In the genomic region with DNA sequence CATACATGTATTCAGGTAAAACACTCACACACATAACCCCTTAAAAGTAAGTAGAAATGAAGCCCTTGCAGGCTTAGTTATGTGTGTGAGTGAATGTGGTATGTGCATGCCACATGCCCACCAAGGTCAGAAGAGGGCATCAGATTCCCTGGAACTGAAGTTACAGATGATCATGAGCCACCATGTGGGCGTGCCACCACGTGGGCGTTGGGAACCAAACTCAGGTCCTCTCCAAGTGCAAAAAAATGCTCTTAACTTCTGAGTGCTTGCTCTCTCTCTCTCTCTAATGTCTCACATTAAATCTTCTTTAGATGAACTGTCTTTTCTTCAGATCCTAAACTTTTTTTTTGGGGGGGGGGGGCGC, we compare ENCODE assay signal across 8 mouse cellular contexts. TPM values are rescaled to one million over a fixed set of nuclear protein-coding genes. Genes with fewer than 3 reads are reported as not detected.
DNase-seq lines count a peak whose midpoint lies in the region; ATAC-seq and TF ChIP-seq lines count a peak whose summit lies in the region.

A gene (minus strand): TSS at position 139 of the 364 bp plus-strand sequence.

- peaks cover 43% of the 10 kb centered on the region for H3K4me1 ChIP-seq in liver, embryonic 13.5 days (replicated peaks)

- WGBS in liver, embryonic 13.5 days (ENCODE audit: insufficient replicate concordance), result 4% methylated on average over 4 of the region's 4 CpGs

- peak; percentile 38 to 42 for DNase-seq in left cerebral cortex, adult 18-20 months (ENCODE audit: low spot score in 2 of 2)
- no peak for DNase-seq in left cerebral cortex, adult 11 months (ENCODE audit: low spot score)
- peak; percentile 29 for DNase-seq in brain, embryonic 14.5 days (ENCODE audit: low read depth)
- DNase-seq in gonadal fat pad, adult 2 months (ENCODE audit: low read depth), result no peak
- peak; percentile 44 for DNase-seq in kidney, adult 9 months
- peak; percentile 32 for DNase-seq in liver, embryonic 13.5 days
- DNase-seq in urinary bladder, adult 18-20 months (ENCODE audit: low spot score in 2 of 2), result no peak

- peak within 1 kb of the TSS; percentile 85 for H3K9ac ChIP-seq in liver, embryonic 13.5 days

- H3K27ac ChIP-seq in liver, embryonic 13.5 days, result peak within 1 kb of the TSS; percentile 85

- H3K4me3 ChIP-seq in liver, embryonic 13.5 days (replicated peaks), result peak within 1 kb of the TSS; percentile 80

- no peaks in the 10 kb centered on the region for H3K9me3 ChIP-seq in liver, embryonic 13.5 days (replicated peaks)

- no peak for ATAC-seq in liver, embryonic 13.5 days (ENCODE audit: low read depth)
- ATAC-seq in neutrophil, adult 5-6 weeks (ENCODE audit: extremely low read depth, insufficient number of reproducible peaks, low FRiP score, poor library complexity, severe bottlenecking), result no peak

- H3K36me3 ChIP-seq in liver, embryonic 13.5 days, result peaks cover 34% of the 10 kb centered on the region

- no peak for TF ChIP-seq POLR2A in brain, embryonic 14.5 days (IDR thresholded peaks at IDR 0.05; ENCODE audit: borderline replicate concordance, extremely low read depth, insufficient read depth, insufficient read length, poor library complexity, severe bottlenecking)

- no peaks in the 10 kb centered on the region for H3K27me3 ChIP-seq in liver, embryonic 13.5 days

- peak within 1 kb of the TSS; percentile 94 for H3K4me2 ChIP-seq in liver, embryonic 13.5 days

- no peak for TF ChIP-seq CTCF in brain, embryonic 14.5 days (IDR thresholded peaks at IDR 0.05; ENCODE audit: borderline replicate concordance, extremely low read depth, insufficient read depth, insufficient read length)

RNA-seq across cellular contexts. Expression of the gene that starts here (rescaled TPM):
- 10 to 100 TPM; 92.9 to 93.3 TPM for total RNA-seq in left cerebral cortex, adult 18-20 months (2021)
- 51.6 and 64.8 TPM in 2 replicates for polyA plus RNA-seq in brain, embryonic 14.5 days (2012; rRNA removed)
- 69.8 and 91.4 TPM in 2 replicates for polyA plus RNA-seq in gonadal fat pad, adult 2 months (2012; rRNA removed)
- 68.9 and 81.6 TPM in 2 replicates for polyA plus RNA-seq in liver, embryonic 13.5 days (2015; fragmentation: Nextera tagmentation; extraction: Ambion mirVana)
- total RNA-seq in neutrophil, adult 5-6 weeks (2017), result 56.2 and 67.8 TPM in 2 replicates

Comparison
In these comparisons a context has a peak if more than half of its experiments do, and no peak if none do; other contexts are left out.
1. DNase-seq: peak in left cerebral cortex, adult 18-20 months (2 of 2), brain, embryonic 14.5 days (single experiment), kidney, adult 9 months (single experiment) and liver, embryonic 13.5 days (single experiment); none in left cerebral cortex, adult 11 months (single experiment), gonadal fat pad, adult 2 months (single experiment) and urinary bladder, adult 18-20 months (0 of 2).